ENCODE assay signal across 8 mouse cellular contexts in genomic region chr17:29716732-29717445, GRCm38 (mm10). TPM values are rescaled to one million over a fixed set of nuclear protein-coding genes. Genes with fewer than 3 reads are reported as not detected.
DNase-seq lines count a peak whose midpoint lies in the region; ATAC-seq lines count a peak whose summit lies in the region.

Gene Ccdc167 (minus strand): TSS chr17:29717044.

- peak; percentile 99 for ATAC-seq in inflammation-experienced regulatory T-cells, adult 6 months
- ATAC-seq in megakaryocyte-erythroid progenitor cell, adult 5-6 weeks (replicated peaks; ENCODE audit: low FRiP score, low TSS enrichment, poor library complexity, severe bottlenecking), result peak; percentile 94

- DNase-seq in adrenal gland, adult (ENCODE audit: inconsistent age in 2 of 2, low spot score in 1 of 2), result peak; percentile 97 to 99
- peak; percentile 99 for DNase-seq in embryo, embryonic 10.5 days (ENCODE audit: low spot score)
- DNase-seq in gastrocnemius, postnatal 14 days, result peak; percentile 93
- DNase-seq in left cerebral cortex, postnatal 10 days (ENCODE audit: extremely low spot score in 1 of 2, low spot score in 2 of 2), result peak; percentile 95 to 98
- peak; percentile 97 for DNase-seq in right cerebral cortex, postnatal 25 days
- peak; percentile 95 to 96 for DNase-seq in urinary bladder, postnatal 4 days (ENCODE audit: low spot score in 2 of 2)

- intact Hi-C loops in gastrocnemius, postnatal 14 days (cut with DNase I; ENCODE audit: low total_unique reads), result no loop called here
- intact Hi-C loops in left cerebral cortex, postnatal 10 days (cut with DNase I), result loop anchor here (5.0 kb wide), 1 partner anchor 160 kb away; no protein-coding TSS in a partner anchor

RNA-seq across cellular contexts. Expression of gene Ccdc167, which starts in this region (rescaled TPM):
- total RNA-seq in gastrocnemius, postnatal 14 days (2021), result 1 to 10 TPM; 5.5 to 6.2 TPM
- 10 to 100 TPM in 1 of 3 experiments, 1 to 10 TPM in 2; 5.5 to 12.3 (median 8.5) TPM for polyA plus RNA-seq in inflammation-experienced regulatory T-cells, adult 6 months (2017; shearing (Covaris generic))
- total RNA-seq in left cerebral cortex, postnatal 10 days (2021), result 10 to 100 TPM; 11.9 to 12.8 TPM
- total RNA-seq in megakaryocyte-erythroid progenitor cell, adult 5-6 weeks (2014; fragmentation: Nextera tagmentation), result 20.4 and 22.0 TPM in 2 replicates
- 6.0 and 16.3 TPM in 2 replicates for total RNA-seq in megakaryocyte-erythroid progenitor cell, adult 5-6 weeks (2017)

Comparison
In these comparisons a context has a peak if more than half of its experiments do, and no peak if none do; other contexts are left out.
1. Peak in every context shown above with its lines: DNase-seq and ATAC-seq.